Mouse (Mus musculus) megakaryocyte, embryonic 14.5 days (primary cell): Measurements from ENCODE around the gene 1700029J07Rik. TPM values are rescaled to one million over a fixed set of nuclear protein-coding genes. Genes with fewer than 3 reads are reported as not detected.

Experiments used
- H3K27me3 ChIP-seq: replicated peaks from 2 replicates; pipeline ENCODE3; 2012; ENCODE audit warnings: inconsistent platforms
- H3K36me3 ChIP-seq: replicated peaks from 2 replicates; pipeline ENCODE3; 2012; ENCODE audit warnings: low read length, inconsistent platforms, mixed read lengths
- H3K4me1 ChIP-seq: 2 replicates; pipeline ENCODE4 v1.6.1; 2012; ENCODE audit warnings: inconsistent platforms
- H3K4me3 ChIP-seq: replicated peaks from 2 replicates; pipeline ENCODE3; 2012; ENCODE audit warnings: moderate library complexity, mild to moderate bottlenecking, inconsistent platforms
- H3K9me3 ChIP-seq: 2 replicates; pipeline ENCODE4 v1.6.1; 2012; ENCODE audit warnings: inconsistent platforms
- FLI1 ChIP-seq: IDR thresholded peaks from 2 replicates; pipeline ENCODE4 v1.6.1; 2012; ENCODE audit warnings: low read length, inconsistent platforms, mixed read lengths
- GATA1 ChIP-seq: IDR thresholded peaks from 3 replicates; pipeline ENCODE4 v1.6.1; 2012; ENCODE audit warnings: mixed read lengths, low read length, inconsistent platforms, borderline replicate concordance
- polyA plus RNA-seq: library from polyadenylated mRNA; stranded (reverse); fragments of >175 nt; gene quantifications from 2 replicates; pipeline ENCODE4 v1.2.3, GENCODE M21; 2012; ENCODE audit warnings: low replicate concordance; ENCODE audit not compliant: insufficient read depth

Gene 1700029J07Rik
- polyA plus RNA-seq, 1 experiment = 0.75 TPM

DNA sequence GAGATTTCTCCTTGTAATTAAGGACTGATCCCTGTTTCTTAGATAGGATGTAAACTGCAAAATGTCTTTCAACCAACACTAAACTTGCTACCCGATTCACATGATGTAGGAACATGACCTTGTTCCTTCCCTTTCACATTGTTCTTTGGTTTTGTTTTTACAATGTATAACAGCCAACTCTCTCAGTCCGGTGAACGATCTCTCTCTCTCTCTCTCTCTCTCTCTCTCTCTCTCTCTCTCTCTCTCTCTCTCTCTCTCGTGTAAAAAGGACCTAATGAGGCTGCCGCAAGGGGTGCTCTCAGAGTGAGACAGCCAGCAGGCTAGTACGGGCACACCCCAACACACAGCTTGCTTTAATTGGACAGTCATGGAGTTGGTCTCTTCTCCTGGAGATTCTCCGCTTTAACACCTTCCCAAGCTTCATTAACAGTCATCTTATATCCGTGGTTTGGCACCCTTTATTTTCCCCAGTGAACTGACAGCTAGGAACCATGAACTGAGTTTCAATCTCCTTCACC, 1.0 kb downstream of the 1700029J07Rik start:
- H3K36me3 ChIP-seq = peaks cover 40% of the 10 kb centered on the region
- H3K9me3 ChIP-seq = peaks cover 12% of the 10 kb centered on the region
- H3K4me1 ChIP-seq = peaks cover 34% of the 10 kb centered on the region
- TF ChIP-seq FLI1 = no peak
- TF ChIP-seq GATA1 = no peak
- H3K27me3 ChIP-seq = no peaks in the 10 kb centered on the region
- H3K4me3 ChIP-seq = peak overlapping the region; percentile 48

DNA sequence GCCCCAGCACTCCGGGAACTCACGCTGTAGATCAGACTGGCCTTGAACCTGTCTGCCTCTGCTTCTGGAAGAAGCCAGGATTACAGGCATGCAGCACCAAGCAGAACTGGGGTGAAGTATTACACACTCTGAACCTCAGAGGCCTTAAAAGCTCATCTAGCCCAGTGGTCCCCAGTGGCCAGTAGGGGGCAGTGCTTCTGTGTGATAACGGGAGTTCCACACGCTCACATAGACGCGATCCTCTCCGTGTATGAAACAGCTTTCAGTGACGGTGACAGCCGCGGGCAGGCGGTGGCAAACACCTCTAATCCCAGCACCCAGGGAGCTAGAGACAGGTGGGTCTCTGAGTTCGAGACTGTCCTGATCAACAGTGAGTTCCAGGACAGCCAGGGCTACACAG, 4.2 kb downstream of the 1700029J07Rik start:
- Histone ChIP-seq H3K4me3 (no peak overlapping the region), H3K36me3 (peaks cover 23% of the 10 kb centered on the region), H3K4me1 (peaks cover 11% of the 10 kb centered on the region), H3K9me3 (peaks cover 5% of the 10 kb centered on the region), H3K27me3 (no peaks in the 10 kb centered on the region)
- TF ChIP-seq GATA1 (no peak), FLI1 (no peak)

DNA sequence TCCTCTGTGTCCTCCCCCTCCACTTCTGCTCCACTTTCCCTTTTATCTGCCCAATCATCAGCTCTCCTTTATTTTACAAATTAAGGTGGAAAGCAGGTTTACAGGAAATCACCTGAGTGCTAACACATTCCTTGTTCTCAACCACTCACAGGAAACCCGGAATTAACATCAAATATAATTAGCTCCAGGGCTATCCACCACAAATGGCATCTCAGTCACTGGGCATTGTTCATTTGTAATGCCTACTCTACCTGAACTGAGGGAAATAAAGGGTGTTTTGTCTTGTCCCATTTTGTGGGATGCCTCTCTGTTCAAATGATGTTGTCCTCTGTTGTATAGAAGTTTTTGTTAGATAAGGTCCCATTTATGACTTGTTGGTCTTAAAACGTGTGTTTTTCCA, 24.4 kb downstream of the 1700029J07Rik start:
- Histone ChIP-seq H3K27me3 (no peaks in the 10 kb centered on the region), H3K36me3 (no peaks in the 10 kb centered on the region), H3K4me1 (no peaks in the 10 kb centered on the region), H3K4me3 (no peak overlapping the region), H3K9me3 (no peaks in the 10 kb centered on the region)
- TF ChIP-seq FLI1 = no peak
- no peak for TF ChIP-seq GATA1

DNA sequence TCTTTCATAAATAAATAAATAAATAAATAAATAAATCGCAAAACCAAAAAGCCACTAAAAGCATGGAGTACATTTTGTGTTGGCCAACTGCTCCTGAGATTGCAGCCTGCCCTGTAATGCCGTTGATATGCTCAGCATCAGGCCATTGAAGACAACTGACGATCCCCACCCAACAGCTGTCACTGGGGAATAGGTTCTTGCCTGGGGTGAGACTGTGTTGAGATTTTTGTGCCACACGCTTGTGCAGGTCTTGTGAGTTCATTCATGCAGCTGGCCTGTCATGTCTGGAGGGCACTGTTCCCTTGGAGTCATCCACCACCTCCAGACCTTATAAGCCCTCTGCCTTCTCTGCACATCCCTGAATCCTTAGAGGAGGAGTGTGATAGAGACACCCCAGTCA, 28.8 kb downstream of the 1700029J07Rik start:
- Histone ChIP-seq H3K4me3 (no peak overlapping the region), H3K36me3 (no peaks in the 10 kb centered on the region), H3K9me3 (no peaks in the 10 kb centered on the region), H3K4me1 (no peaks in the 10 kb centered on the region), H3K27me3 (peaks cover 2% of the 10 kb centered on the region)
- no peak for TF ChIP-seq GATA1
- TF ChIP-seq FLI1 = no peak

DNA sequence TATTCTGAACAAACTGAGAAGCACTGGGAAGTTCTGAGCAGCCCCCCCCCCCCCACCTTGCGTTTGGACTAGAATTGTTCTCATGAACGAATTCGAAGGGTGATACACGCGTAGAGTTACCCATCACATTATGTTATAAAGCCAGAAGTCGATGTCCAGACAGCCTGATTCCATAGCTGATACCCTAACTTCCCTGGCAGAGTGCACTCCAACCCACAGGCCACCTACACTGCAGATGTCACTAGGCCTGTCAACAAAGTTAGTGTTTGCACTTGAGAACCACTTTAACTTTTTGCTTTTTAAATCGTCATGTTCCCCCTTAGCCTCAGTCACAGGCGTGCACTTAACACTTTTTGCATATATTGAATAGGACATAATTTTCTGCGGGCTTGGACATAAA, 38.1 kb downstream of the 1700029J07Rik start:
- no peak for TF ChIP-seq FLI1
- Histone ChIP-seq H3K4me1 (peaks cover 8% of the 10 kb centered on the region), H3K36me3 (no peaks in the 10 kb centered on the region), H3K4me3 (no peak overlapping the region), H3K27me3 (peaks cover 8% of the 10 kb centered on the region), H3K9me3 (no peaks in the 10 kb centered on the region; the same call in 1 of the 2 replicates)

DNA sequence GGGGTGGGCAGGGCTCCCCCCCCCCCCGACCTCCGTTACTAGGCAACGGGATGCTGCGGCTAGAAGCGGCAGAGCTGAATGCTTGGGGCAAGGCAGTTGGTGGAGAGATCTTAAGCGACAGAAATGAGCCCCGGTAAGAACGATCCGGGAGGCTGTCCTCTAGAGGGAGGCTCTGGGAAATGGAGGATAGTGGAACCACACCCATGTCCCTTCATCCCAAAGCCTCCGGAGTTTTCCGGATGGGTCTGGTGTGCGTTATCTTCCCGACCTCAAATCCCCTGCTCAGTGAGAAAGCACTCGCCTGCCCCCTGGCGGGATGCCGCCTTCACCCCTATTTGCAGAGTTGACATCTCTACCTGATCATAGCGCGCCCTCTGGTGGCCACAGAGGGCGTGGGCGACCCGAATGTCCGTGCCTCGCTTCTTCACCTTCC, 40.5 kb downstream of the 1700029J07Rik start, which contains the start of gene Ccdc110:
Gene Ccdc110 (plus strand): TSS at position 38 of the 433 bp plus-strand sequence.
- Histone ChIP-seq H3K4me3 (peak within 1 kb of the TSS; percentile 74), H3K27me3 (peaks cover 5% of the 10 kb centered on the region), H3K9me3 (peaks cover 7% of the 10 kb centered on the region; the same call in 1 of the 2 replicates), H3K4me1 (peaks cover 8% of the 10 kb centered on the region), H3K36me3 (no peaks in the 10 kb centered on the region)
- no peak for TF ChIP-seq FLI1
- TF ChIP-seq GATA1 = no peak

DNA sequence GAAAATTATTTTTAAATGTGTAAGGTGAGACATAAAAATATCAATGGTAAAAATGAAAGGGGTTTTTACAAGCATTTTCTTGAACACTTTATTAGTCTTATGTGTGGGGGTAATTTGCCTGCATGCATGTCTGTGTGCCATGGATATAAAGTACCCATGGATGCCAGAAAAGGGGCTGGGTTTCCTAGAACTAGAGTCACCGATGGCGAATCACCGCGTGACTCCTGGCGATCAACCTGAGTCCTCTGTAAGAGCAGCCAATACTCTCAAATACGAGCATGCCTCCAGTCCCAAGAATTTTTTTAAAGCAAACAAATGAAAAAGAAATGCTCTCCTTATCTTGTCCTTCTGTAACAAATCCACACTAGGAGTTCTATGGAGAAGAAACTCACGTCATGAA, 52.9 kb downstream of the 1700029J07Rik start:
- H3K36me3 ChIP-seq = no peaks in the 10 kb centered on the region
- TF ChIP-seq FLI1 = no peak
- no peak for TF ChIP-seq GATA1
- H3K4me3 ChIP-seq = no peak overlapping the region
- H3K9me3 ChIP-seq = no peaks in the 10 kb centered on the region
- no peaks in the 10 kb centered on the region for H3K4me1 ChIP-seq
- H3K27me3 ChIP-seq = no peaks in the 10 kb centered on the region

DNA sequence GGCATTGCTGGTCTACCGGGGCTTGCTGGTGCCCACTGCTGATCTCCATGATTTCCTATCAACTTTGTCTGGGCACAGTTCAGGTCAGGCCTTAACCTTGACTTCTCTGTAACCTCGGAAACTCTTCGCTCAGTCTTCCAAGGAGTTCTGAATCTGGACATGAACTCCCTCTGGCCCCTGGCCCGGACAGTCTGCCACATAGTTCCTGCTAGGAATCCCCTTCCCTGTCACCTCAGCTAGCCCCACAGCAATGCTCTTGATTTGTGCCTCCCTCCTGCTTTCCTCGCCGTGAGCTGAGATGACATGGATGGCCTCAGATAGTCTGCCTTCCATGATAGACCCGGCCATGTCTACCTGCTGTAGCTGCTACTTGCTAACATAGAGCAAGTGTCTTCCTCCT, 54.7 kb downstream of the 1700029J07Rik start:
- no peaks in the 10 kb centered on the region for H3K36me3 ChIP-seq
- H3K27me3 ChIP-seq = no peaks in the 10 kb centered on the region
- H3K4me3 ChIP-seq = no peak overlapping the region
- no peaks in the 10 kb centered on the region for H3K9me3 ChIP-seq
- TF ChIP-seq FLI1 = no peak
- no peak for TF ChIP-seq GATA1
- H3K4me1 ChIP-seq = no peaks in the 10 kb centered on the region

DNA sequence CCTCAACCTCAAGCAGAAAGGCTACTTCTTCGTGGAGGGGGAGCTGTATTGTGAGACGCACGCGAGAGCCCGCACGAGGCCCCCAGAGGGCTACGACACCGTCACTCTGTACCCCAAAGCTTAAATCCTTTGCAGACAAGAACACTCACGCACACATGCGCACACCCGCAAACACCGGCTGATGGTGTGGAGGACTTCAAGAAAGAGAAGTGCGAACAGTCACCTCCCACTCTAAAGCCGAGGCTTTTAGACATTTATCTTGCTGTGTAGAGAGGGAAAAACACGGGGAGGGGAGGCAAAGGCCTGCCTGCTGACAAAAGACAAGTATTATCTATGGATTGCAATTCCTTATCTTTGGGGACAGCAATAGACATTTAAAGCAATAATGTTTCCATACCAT, 56.2 kb downstream of the 1700029J07Rik start:
- H3K9me3 ChIP-seq = no peaks in the 10 kb centered on the region
- H3K36me3 ChIP-seq = no peaks in the 10 kb centered on the region
- TF ChIP-seq GATA1 (no peak), FLI1 (no peak)
- H3K27me3 ChIP-seq = no peaks in the 10 kb centered on the region
- H3K4me3 ChIP-seq = no peak overlapping the region
- H3K4me1 ChIP-seq = no peaks in the 10 kb centered on the region

DNA sequence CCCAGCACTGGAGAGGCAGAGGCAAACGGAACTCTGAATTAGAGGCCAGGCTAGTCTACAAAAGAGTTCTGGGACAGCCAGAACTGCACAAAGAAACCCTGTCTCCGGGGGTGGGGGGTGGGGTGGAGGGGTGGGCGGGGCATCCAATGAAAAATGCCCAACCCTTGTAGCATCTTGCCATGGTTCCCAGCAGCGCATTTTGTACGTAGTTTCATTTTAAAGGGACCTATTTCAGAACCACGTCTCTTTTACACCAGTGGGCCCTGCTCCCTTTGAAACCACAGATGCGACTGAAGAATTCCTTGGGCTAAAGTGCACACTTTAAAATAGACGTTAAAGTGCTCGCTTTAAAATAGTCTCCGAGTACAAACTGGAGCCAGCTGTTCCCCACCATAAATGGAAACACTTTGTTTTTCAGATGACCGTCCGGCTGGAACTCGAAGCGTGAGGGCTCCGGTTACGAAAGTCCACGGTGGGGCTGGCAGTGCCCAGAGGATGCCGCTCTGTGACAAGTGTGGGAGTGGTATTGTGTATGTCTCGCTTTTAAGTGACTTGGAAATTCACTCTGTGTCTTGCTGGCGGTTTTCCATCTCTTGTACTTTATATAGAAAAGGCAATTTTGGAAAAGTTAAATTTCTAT, 57.9 kb downstream of the 1700029J07Rik start:
- H3K36me3 ChIP-seq = no peaks in the 10 kb centered on the region
- no peaks in the 10 kb centered on the region for H3K4me1 ChIP-seq
- H3K9me3 ChIP-seq = no peaks in the 10 kb centered on the region
- H3K27me3 ChIP-seq = no peaks in the 10 kb centered on the region
- TF ChIP-seq GATA1 (no peak), FLI1 (no peak)
- no peak overlapping the region for H3K4me3 ChIP-seq

DNA sequence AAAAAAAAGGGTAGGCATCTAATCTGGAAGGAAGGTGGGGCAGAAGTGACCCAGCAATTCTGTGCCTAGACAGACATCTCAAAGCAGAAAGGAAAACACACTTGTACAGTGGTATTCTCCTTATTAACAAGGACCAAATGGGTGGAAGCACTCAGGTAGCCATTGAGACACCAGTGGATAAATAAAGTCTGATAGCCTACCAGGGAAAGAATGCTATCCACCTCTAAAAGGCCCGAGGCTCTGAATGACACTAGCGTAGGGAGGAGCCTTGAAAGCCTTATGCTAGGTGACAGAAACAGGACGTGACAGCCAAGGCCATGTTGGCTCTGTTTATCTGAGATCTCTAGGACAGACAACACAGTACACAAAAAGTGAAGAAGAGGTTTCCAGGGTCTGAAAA, 58.6 kb downstream of the 1700029J07Rik start:
- H3K36me3 ChIP-seq = no peaks in the 10 kb centered on the region
- TF ChIP-seq FLI1 = no peak
- TF ChIP-seq GATA1 = no peak
- no peaks in the 10 kb centered on the region for H3K9me3 ChIP-seq
- no peaks in the 10 kb centered on the region for H3K27me3 ChIP-seq
- H3K4me3 ChIP-seq = no peak overlapping the region
- H3K4me1 ChIP-seq = no peaks in the 10 kb centered on the region
